Mouse (Mus musculus) thymus, postnatal 14 days (tissue): Measurements from ENCODE around the gene Gm19684.
"Not testable (repeated sequence)": the region's sequence is repeated elsewhere in the genome, so short reads cannot be mapped to it uniquely, and the experiment has no call there.

Experiments used
- DNase-seq: peaks from one replicate; pipeline ENCODE4 v3.0.0; 2021

Gene Gm19684

DNA sequence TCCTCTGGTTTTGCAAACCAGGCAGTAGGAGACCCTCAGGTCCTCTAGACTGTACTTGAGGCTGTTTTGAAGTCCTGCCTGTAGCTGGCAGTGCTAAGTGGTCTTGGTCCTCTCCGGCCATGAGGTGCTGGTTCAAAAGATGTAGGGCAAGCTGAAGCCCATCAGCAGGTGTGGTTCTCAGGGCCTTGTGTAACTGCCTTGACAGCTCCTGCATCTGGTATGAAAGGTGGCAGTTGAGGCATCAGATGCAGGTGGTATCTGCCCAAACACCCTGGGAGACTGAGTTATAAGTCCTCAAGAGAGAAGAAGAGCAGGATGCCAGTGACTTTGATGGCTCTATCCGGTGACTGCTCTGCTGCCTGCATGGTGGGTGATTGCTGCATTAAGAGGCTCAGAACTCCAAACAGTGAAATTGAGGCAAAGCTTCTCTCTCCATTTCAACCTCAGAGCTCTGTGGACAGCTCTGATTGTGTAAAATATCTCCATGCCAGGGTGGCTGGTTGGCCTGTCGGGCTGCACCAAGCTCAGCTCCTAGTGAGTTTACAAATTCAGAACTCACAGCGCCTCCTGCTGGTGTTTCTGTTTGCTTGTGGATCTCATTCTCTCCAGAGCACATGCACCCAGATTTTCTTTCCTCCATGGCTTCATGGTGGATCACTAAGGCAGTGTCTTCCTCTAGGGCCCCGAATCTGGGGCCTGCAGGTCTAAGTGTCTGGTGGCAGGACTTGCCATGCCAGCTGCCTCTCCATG lies 10.2 kb downstream of the Gm19684 start:
- DNase-seq, result peak; percentile 68

DNA sequence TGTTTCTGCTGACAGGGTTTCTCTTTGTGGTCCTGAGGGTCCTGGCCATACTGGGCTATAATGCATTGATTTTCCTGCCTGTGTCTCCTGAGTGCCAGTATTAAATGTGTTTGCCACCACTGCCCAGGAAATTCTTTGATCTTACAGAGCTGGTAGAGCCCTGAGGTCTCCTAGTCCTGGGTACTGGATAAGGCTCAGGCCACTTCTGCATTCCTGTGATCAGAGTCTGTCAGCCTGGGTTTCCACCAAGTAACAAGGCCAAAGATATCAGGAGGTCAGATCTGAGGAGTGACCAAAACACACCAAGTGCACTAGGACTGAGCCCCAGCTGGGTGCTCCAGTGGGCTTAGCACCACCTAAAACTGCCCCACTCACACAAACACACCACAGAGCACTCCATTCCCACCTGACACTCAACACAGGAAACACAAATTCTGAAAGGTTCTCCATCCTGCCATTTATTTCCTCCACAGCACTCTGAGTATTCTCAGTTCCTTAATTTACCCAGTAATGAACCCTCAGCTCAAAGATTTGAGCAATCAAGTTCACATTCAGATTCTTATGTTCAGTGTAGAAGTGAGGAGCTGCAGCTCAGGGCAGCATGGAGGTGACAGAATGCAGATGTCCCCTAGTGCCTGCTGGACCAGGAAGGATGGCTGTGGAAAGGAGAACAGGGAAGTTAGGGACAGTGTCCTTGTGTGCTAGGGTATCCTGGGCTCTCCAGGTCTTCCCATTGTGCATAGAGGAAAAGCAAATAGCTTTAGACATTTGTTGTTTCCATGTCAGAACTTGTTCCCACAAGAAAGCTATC lies 14.1 kb downstream of the Gm19684 start:
- not testable (repeated sequence) for DNase-seq

DNA sequence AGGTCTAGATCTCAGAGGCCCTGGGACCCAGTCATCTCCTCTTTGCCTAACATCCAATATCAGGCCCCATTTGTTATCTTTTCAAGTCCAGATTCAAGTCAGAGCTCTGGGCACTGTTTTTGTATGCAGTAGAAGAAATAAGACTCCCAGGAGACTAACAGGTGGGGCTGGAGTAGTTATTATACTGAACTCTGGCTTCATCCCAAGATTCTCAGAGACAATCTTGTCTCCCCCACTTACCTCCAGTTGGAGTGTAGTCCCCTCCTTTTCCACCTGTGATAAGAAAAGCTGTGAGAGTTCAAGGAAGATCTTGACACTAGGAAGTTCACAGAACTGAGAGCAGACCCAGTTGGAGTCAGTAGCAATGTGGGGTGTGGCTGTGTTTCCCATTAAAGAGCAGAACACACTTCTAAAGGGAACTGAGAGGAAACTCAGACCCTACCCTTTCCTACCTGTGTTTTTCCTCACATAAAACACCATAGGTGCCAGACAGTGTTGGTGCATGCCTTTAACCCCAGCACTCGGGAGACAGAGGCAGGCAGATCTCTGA lies 14.9 kb downstream of the Gm19684 start:
- not testable (repeated sequence) for DNase-seq

DNA sequence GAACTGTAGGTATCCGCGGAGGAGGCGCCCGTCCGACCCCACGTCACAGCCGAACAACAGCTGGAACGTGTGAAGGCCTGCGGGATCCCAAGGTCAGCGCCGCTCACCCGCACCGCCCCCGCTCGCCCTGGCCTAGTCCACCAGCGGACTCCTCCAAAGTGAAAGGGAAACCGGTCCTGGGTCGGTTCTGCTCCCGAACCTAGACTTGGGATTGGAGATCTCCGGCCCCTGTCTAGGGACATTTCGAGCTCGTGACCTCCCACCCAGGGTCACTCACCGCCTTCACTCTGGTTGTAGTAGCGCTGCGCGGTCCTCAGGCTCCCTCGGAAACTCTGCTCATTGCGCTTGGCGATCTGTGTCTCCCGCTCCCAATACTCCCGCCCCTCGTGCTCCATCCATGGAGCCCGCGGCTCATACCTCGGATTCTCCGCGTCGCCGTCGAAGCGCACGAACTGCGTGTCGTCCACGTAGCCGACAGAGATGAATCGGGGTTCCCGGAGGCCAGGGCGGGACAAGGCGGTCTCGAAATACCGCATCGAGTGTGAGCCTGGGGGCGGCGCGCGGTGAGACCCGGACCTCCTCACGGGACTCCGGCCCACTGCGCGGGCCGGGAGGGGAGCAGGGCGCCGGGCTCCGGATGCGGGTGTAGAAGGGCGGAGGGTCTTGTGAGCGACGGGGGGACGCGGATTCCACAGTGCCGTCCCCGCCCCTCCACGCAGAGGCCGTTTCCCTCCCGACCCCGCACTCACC lies 23.8 kb downstream of the Gm19684 start:
- DNase-seq, result peak; percentile 79

DNA sequence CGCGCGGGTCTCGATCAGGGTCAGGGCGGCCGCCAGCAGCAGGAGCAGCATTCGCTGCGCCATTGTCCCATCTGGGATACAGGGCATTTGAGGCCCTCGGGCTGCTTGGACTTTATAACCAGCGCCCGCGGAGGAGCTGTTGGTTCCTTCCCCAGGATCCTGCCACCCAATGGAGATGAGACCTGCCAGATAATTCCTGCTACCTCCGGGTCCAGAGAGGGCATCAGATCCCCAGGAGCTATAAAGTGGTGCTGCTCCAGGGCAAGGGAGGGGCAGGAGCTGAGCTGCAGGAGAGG lies 24.3 kb downstream of the Gm19684 start:
- DNase-seq, result not testable (repeated sequence)

DNA sequence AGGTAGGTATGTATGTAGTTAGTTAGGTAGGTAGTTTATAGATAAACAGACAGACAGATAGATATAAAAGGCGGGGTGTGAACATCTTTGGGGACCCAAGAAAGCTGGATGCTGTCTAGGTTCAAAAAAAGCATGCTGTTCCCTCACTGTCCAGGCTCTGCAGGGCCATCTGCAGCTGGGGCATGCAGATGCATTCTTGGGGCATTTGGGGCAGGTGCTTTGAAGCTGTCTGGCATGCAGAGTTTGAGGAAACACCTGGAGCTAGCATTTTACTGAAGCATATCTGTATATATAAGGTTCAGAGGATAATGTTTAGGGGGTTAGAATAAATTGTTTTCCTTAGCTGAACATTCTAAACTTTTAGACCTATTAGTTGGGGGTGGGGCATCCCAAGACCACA lies 25.5 kb downstream of the Gm19684 start:
- peak; percentile 63 for DNase-seq

DNA sequence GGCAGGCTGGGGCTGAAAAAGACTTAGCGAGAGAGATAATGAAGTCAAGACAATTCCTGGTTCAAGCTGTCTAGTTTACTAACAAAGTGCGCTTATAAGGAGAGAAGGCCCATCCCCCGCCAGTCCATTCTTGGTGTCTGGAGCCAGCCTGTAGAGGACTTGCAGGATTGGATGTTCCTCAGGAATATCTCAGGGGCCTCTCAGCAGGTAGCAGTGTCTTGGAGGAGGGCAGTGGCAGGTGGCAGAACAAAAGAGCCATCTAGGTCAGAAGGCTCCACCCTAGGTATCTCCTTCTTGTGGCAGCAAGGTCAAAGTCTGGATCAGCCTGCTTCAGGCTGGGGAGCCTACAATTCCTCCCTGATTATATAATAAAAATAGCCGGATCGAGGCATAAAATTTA lies 27.0 kb downstream of the Gm19684 start:
- DNase-seq, result not testable (repeated sequence)

DNA sequence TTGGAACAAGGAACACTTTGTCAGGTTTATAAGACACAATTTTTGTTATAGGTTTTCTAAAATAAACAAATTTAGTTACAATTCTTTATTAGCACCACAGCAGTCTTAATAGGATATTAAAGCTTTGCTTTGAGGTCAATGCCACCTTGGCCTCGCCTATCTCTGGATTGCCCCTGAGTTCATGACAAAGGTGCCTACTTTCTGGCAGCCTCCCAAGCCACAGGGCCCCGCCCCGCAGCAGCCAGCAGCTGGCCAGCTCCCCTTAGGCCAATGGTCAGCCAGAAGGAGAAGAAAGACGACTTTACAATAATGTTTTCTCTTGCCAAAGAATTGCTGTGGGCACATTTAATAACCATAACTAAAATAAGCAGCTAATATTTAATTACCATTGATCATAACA lies 29.7 kb downstream of the Gm19684 start:
- DNase-seq, result not testable (repeated sequence)

DNA sequence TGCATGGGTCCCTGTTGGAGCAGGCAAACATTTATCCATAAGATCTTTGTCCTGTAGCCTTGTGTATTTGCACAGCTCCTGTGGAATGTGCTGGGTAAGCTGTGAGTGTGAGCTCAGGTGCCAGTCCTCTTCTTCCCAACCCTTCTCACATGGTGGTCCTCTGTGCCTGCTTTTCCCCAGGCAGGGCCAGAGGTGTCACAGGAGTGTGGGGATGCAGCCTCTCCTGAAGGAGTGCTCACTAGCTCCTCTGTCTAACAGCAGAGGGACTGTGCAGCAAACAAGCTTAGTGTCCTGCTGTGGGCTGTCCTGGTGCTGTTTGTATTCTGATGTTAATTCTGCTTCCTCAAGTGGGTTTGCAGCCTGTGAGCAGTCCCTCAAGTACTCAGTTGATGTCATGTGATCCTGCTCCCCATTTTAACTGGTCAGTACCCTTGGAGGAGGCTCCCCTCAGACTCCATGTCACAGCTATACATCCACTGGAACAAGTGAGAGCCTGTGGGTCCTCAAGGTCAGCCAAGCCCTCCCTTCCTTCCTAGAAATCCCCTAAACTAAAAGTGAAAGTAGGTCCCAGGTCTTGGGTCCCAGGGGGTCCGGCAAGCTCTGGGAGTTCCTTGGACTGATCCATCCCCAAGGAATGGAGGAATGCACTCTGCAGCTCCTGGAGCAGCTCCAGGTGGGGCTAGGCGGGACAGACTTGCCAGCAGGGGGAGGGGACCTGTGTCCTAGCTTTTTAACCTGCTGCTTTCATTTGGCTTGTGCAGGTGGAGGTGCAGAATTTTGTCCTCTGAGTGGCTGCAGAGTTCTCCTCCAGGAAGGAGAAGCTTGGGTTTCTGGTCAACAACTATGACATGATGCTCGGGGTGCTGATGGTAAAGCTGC lies 33.0 kb downstream of the Gm19684 start:
- no peak for DNase-seq

DNA sequence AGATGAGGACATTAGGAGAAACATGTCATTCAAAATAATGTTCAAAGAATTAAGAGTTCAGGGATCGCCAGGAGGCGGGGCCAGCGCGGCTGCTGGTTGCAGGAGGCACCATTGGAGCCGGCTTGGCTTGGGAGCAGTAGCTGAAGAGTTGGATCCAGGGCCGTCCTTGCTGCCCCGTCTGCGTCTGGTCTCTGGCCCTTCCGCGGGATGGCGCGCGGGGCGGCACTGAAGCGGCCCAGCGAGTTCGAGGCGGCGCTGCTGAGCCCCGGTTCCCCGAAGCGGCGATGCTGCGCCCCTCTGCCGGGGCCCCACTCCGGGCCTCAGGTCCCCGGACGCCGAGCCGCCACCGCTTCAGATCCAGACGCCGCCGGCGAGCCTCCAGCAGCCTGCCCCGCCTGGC lies 36.3 kb downstream of the Gm19684 start:
- DNase-seq, result peak; percentile 59

DNA sequence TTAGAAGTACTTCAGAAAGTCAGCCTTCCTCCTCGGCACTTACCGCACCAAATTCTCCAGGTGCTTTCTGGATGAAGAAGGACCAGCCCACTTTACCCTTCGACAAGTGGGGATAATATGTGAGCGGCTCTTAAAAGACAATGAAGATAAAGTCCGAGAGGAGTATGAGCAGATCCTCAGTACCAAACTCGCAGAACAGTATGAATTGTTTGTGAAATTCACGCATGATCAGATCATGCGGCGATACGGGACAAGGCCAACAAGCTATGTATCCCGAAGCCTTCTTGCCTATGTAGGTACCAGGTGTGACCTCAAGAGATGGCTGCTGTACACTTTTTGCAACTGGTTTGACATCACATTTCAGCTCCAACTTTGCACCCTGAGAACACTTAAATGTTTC lies 36.8 kb downstream of the Gm19684 start:
- DNase-seq, result not testable (repeated sequence)

DNA sequence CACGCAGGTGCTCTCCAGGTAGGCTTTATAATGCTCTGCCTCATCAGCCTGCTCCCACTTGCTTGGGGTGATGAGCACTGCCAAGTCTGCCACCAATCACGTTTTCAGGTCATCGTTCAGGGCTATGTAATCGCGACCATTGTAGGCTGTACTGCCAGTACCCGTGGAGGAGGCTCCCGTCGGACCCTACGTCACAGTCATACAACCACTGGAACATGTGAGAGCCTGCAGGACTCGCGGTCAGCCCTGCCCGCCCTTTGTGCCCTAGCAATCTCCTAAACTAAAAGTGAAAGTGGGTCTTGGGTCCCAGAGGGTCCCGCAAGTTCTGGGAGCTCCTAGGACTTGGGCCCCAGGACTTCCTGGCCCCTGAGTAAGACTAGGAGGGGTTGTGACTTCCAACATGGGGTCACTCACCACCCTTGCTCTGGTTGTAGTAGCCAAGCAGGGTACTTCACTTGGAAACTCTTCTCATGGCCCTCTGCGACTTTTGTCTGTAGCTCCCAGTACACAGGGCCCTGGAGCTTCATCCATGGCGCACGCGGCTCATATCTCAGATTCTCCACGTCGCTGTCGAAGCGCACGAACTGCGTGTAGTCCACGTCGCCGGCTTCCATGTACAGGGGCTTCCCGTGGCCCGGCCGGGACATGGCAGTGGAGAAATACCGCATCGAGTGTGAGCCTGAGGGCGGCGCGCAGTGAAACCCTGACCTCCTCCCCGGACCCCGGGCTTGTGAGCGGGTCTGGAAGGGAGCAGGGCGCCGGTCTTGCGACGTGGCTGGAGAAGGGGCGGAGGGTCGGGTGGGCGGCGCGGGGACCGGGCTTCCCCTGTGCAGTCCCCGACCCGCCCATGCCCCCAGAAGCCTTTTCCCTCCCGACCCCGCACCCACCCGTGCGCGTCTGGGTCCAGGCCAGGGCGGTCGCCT lies 39.9 kb downstream of the Gm19684 start:
- no peak for DNase-seq

DNA sequence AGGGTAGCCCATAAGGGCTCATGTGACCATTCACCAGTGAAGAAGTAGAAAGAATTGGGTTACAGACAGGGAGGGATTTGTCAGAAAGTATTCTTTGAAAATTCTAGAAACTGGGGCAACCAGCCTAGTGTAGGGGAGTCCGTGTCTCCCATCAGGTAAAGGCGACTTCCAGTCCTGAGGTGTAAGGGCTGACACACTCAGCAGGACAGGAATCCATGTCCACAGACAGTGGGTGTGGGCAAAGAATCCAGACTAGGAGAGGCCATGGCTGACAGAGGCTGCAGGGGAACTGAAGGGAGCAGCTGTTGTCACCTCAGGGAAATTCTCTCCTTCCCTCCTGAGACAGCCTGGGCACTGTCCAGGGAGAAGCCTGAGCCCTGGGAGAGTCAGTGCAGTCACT lies 45.4 kb downstream of the Gm19684 start:
- not testable (repeated sequence) for DNase-seq

DNA sequence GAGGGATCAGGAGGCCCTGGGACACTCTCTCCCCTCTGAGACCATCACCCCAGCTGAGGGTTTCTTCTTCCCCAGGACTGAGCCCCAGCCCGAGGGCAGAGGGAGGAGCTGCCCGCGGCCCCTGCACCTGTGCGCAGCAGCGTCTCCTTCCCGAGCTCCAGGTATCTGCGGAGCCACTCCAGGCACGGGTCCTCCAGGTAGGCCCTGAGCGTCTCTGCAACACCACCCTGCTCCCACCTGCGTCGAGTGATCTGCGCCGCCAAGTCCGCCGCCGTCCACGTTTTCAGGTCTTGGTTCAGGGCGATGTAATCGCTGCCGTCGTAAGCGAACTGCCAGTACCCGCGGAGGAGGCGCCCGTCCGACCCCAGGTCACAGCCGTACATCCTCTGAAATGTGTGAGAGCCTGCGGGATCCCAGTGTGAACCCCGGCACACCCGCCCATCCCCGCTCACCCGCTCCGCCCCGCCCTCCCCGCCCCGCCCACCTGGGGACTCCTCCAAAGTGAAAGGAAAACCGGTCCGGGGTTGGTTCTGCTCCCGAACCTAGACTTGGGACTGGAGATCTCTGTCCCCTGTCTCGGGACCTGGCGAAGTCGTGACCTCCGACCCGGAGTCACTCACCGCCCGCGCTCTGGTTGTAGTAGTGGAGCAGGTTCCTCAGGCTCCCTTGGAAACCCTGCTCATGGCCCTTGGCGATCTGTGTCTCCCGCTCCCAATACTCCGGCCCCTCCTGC lies 46.0 kb downstream of the Gm19684 start:
- peak; percentile 52 for DNase-seq

DNA sequence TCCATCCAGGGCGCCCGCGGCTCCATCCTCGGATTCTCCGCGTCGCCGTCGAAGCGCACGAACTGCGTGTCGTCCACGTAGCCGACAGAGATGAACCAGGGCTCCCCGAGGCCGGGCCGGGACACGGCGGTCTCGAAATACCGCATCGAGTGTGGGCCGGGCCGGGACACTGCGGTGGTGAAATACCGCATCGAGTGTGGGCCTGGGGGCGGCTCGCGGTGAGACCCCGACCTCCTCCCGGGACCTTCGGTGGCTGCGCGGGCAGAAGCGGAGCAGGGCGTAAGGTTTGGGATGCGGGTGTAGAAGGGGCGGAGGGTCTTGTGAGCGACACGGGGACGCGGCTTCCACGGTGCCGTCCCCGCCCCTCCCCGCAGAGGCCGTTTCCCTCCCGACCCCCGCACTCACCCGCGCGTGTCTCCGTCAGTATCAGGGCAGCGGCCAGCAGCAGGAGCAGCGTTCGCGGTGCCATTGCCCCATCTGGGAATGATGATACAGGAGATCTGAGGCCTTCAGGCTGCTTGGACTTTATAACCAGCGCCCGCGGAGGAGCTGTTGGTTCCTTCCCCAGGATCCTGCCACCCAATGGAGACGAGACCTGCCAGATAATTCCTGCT lies 46.7 kb downstream of the Gm19684 start, which contains the start of gene Gm8909:
Gm8909 (minus strand) TSS at position 499 of the 614 bp plus-strand sequence.
- DNase-seq, result peak; percentile 48

DNA sequence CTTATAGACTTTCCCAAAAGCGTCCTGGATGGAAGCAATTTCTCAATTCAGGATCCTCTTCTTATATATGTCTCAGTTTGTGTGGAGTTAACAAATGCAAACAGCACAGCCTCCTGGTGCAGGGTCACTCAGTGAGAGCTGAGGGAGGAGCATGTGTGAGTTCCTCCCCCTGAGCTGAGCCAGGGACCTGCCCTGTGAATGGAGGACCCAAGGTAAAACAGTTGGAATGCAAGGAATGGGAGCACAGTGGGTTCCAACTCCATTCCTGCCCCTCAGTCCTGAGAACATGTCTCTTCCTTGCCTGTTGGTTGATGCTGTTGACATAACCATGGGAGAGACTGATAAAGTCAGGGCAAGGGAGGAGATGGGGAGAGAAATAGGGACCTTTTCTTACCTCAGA lies 47.6 kb downstream of the Gm19684 start:
- DNase-seq, result not testable (repeated sequence)

DNA sequence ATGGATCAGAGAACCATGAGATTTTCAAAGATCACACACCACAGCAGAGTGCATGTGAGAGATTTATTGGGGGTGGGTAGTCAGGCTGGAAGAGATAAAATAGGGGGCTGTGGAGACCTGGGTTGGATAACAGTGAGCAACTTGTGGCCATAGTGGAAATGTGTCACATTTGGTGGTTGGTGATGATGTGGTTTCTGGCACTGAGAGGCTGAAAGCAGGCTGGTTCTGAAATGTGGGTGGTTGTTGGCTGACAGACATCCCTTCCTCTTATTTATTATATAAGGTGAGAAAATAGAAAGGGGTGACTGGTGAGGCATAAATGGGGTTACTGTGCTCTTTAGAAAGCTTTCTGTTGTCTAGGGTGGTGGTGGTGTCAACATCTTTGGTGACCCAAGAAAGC lies 48.3 kb downstream of the Gm19684 start:
- DNase-seq, result no peak

DNA sequence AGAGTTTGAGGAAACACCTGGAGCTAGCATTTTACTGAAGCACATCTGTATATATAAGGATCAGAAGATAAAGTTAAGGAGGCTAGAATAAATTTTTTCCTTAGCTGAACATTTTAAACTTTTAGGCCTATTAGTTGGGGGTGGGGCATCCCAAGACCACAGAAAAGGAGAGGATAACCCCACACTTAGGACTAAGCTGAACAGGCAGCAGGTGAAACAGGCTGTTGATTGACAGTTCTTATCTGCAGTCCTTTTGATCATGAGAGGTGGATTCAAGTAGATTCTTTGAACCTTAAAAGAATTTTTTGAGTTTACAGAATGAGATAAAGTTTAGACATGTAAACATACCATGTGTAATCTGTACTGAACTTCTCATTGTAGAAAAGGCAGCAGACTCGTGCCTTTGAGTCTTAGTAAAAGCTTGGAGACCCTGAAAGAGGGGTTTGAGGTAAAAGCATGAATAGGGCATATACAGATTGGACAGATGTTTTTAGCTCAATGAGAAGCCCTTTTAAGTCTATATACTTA lies 48.9 kb downstream of the Gm19684 start:
- no peak for DNase-seq

DNA sequence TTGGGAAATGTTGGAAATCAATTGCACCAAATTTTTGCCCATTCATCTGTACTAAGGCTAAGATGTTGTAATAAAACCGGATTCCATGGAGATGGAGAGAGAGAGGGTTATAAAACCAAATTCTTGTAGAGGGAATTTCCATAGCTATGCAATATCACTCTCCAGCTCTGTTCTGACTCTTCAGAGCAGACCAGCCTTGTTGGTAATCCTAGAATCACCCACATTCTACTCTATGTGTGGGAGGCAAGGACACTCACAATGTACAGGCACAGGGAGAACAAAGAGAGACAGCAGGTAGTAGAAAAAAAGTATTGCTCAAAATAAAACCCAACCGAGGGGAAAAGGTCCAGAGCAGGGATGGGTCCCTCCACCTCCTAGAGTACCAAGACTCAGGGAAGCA lies 54.7 kb downstream of the Gm19684 start:
- not testable (repeated sequence) for DNase-seq

DNA sequence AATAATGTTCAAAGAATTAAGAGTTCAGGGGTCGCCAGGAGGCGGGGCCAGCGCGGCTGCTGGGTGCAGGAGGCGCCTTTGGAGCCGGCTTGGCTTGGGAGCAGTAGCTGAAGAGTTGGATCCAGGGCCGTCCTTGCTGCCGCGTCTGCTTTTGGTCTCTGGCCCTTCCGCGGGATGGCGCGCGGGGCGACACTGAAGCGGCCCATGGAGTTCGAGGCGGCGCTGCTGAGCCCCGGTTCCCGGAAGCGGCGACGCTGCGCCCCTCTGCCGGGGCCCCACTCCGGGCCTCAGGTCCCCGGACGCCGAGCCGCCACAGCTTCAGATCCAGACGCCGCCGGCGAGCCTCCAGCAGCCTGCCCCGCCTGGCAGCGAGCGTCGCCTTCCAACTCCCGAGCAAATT lies 57.5 kb downstream of the Gm19684 start:
- DNase-seq, result peak; percentile 81
